Mouse (Mus musculus) skeletal muscle tissue, adult 2 months (tissue): Measurements from ENCODE around the gene Ptx4.
A peak's percentile ranks its signal among the peaks of the same experiment; 100 is the strongest.
"Not testable (repeated sequence)": the region's sequence is repeated elsewhere in the genome, so short reads cannot be mapped to it uniquely, and the experiment has no call there.

Source experiments
- DNase-seq: peaks from one replicate; pipeline ENCODE4 v3.0.0-alpha.2; 2012; ENCODE audit warnings: low read depth, low spot score

Gene Ptx4

DNA sequence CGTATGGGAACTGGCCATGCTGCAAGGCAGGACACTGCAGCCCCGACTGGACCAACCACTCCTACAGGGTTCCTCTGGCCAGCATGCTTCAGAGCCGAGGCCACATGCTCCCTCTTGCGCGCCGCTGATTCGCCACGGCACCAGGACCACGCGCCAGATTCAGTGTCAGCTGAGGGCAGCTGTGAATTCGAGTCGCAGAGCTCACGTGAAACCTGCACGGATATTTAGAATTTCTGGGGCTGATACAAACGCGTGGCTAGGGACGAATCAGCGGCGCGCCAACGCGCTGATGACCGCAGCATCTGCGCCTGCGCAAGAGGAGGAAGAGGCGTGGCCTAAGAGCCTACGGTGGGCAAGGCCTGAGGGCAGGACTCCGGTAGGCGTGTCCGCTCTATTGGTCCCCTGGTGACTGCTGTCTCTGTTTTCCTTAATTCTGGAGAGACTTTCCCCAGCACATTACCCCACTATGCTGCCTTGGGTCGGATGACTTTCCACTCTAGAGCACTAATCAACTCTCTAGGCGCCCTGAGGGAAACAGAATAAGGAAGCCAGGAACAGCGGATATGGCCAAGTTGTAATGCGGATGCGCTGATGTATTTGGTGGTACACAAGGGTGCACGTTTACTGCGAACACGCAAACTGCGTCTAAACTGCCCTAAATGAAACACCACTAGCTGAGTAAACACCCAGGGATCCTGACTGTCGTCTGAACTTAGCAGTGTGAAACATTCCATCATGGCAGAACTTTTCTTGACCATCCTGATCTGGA, 4.7 kb upstream of the Ptx4 start, which contains the start of gene Telo2:
Telo2 (minus strand) TSS at position 304 of the 769 bp plus-strand sequence.
- peak; percentile 94 for DNase-seq

- DNase-seq, result no peak
Observed at GRCm38 (mm10) chr17:25117263-25117662, 3.3 kb upstream of the Ptx4 start.

- DNase-seq, result no peak
Observed at GRCm38 (mm10) chr17:25123979-25124378, 3.4 kb downstream of the Ptx4 start.

- DNase-seq, result not testable (repeated sequence)
Observed at GRCm38 (mm10) chr17:25125442-25126060, 5.0 kb downstream of the Ptx4 start.

GRCm38 (mm10) chr17:25127079-25127478, 6.5 kb downstream of the Ptx4 start:
- DNase-seq, result peak; percentile 34

DNA sequence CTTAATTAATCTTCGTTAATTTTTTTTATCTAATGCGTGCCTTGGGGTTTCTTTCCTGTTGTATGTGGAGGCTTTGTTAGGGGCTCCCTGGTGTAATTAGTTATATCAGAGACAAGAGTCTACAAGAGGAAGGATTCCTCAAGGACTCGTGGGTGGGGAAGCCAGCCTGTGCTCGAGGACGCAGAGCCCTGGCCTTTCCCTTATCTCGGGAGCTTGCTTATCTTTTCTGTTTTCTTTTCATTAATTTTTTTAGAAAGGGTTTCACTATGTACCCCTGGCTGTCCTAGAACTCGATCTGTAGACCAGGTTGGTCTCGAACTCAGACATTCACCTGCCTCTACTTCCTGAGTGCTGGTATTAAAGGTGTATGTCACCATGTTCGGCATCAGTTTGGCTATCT, 7.1 kb downstream of the Ptx4 start:
- no peak for DNase-seq

- no peak for DNase-seq
Observed at GRCm38 (mm10) chr17:25130060-25130459, 9.5 kb downstream of the Ptx4 start.

DNA sequence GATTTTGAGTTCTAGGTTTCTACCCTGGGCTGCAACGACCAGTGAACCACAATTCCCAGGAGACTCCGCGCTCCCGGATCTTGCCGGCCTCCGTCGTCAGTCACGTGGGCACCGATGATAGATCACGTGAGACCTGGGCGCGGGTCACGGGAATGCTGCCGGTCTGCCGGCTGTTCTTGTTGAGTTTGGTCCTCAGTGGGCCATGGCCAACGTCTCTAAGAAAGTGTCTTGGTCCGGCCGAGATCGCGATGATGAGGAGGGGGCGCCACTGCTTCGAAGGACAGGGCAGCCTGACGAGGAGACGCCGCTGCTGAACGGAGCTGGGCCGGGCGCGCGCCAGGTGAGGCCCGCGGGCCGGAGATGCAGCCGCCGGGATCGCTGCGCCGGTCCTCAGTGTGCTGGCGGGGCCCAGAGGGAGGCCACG, 12.7 kb downstream of the Ptx4 start, which contains the start of gene Clcn7:
Clcn7 (plus strand) TSS at position 117 of the 424 bp plus-strand sequence.
- DNase-seq, result peak; percentile 92

GRCm38 (mm10) chr17:25135622-25136021, 15.1 kb downstream of the Ptx4 start:
- no peak for DNase-seq

GRCm38 (mm10) chr17:25138803-25139202, 18.2 kb downstream of the Ptx4 start:
- no peak for DNase-seq

- DNase-seq, result no peak
Observed at GRCm38 (mm10) chr17:25139960-25140359, 19.4 kb downstream of the Ptx4 start.

DNA sequence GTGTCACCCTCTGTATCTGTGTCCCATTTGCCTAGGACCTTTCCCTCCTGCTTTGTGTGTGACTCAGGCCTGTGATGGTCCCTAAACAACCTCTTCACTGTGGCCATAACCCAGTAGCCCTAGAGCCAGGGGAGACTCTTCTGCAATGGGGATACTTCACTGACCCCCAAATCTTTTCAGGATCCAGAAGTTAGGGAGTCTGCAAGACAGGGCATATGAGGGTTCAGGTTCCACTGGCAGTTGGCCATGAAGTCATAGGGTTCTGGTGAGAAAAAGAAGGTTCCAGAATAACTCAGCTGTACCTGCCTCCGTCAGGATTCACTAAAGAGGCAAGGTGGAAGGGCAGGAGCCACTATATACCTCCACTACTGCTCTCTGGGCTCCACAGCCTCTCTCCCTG, 41.6 kb downstream of the Ptx4 start, which contains the start of gene Ccdc154:
Ccdc154 (plus strand) TSS at position 301 of the 400 bp plus-strand sequence.
- DNase-seq, result no peak

DNA sequence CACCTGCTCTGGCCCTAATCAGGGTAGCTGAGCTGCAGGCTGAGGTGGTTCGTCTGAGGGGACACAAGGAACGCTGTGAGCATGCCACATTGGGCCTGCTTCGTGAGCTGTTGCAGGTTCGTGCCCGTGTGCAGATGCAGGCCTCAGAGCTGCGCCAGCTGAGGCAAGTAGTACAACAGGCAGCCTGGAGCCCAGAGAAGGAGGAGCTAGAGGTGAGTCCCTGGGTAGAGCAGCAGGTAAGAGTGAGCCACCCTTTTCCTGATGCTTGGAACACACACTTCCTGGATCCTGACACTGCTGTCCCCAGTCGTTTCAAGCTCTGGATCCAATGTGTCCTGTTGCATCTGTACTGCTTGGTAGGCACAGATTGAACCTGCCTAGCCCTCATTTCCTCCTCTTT, 42.8 kb downstream of the Ptx4 start:
- DNase-seq, result no peak

DNA sequence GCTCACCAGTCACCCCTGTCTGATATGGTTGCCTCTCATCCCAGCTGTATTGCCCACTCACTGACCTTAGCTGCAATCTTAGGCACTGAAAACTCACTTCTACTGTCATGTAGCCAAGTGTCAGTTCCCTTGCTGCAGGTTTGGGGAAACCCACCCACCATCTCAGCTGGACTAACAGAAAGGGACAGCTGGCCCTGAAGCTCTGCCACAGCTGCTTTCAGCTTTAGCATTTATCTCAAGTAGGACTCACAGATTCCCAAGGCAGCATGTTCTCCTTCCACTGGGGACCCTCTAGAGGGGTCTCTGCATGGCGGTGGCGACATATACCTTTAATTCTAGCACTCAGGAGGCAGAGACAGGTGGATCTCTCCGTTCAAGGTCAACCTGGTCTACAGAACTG, 44.2 kb downstream of the Ptx4 start:
- no peak for DNase-seq

GRCm38 (mm10) chr17:25165970-25166671, 45.6 kb downstream of the Ptx4 start:
- DNase-seq, result no peak

GRCm38 (mm10) chr17:25169706-25170105, 49.1 kb downstream of the Ptx4 start:
- no peak for DNase-seq

- DNase-seq, result no peak
Observed at GRCm38 (mm10) chr17:25172558-25172957, 52.0 kb downstream of the Ptx4 start.
